Mouse (Mus musculus) urinary bladder, postnatal 10 days (tissue): ENCODE measurements around the gene Btg2.

Experiments used
- DNase-seq: peaks from one replicate; pipeline ENCODE4 v3.0.0; 2022; ENCODE audit warnings: low spot score

Gene Btg2

GRCm38 (mm10) chr1:134097956-134098725, 19.2 kb upstream of the Btg2 start:
- DNase-seq, result no peak

- no peak for DNase-seq
These were observed 18.3 kb upstream of the Btg2 start for GRCm38 (mm10) chr1:134097080-134097855.

- DNase-seq, result no peak
These were observed 17.5 kb upstream of the Btg2 start for GRCm38 (mm10) chr1:134096264-134096934.

GRCm38 (mm10) chr1:134095721-134096120, 16.8 kb upstream of the Btg2 start:
- DNase-seq, result no peak

- DNase-seq, result no peak
These were observed 16.2 kb upstream of the Btg2 start for GRCm38 (mm10) chr1:134095033-134095612.

- no peak for DNase-seq
These were observed 15.0 kb upstream of the Btg2 start for GRCm38 (mm10) chr1:134093771-134094526.

GRCm38 (mm10) chr1:134092852-134093770, 14.2 kb upstream of the Btg2 start:
- DNase-seq, result peak; percentile 75

GRCm38 (mm10) chr1:134092368-134092767, 13.4 kb upstream of the Btg2 start:
- no peak for DNase-seq

GRCm38 (mm10) chr1:134091851-134092250, 12.9 kb upstream of the Btg2 start:
- no peak for DNase-seq

GRCm38 (mm10) chr1:134089074-134089473, 10.2 kb upstream of the Btg2 start:
- no peak for DNase-seq

- no peak for DNase-seq
These were observed 8.0 kb upstream of the Btg2 start for GRCm38 (mm10) chr1:134086811-134087398.

GRCm38 (mm10) chr1:134086017-134086416, 7.1 kb upstream of the Btg2 start:
- no peak for DNase-seq

GRCm38 (mm10) chr1:134084128-134084527, 5.2 kb upstream of the Btg2 start:
- DNase-seq, result no peak

- no peak for DNase-seq
These were observed 4.8 kb upstream of the Btg2 start for GRCm38 (mm10) chr1:134083676-134084075.

GRCm38 (mm10) chr1:134082987-134083516, 4.1 kb upstream of the Btg2 start:
- DNase-seq, result no peak

- no peak for DNase-seq
These were observed 2.0 kb upstream of the Btg2 start for GRCm38 (mm10) chr1:134080881-134081450.

GRCm38 (mm10) chr1:134080406-134080805, 1.5 kb upstream of the Btg2 start:
- DNase-seq, result no peak

GRCm38 (mm10) chr1:134079477-134080163, 700 bp upstream of the Btg2 start:
- no peak for DNase-seq
